Comparison of ENCODE assay signal across 23 mouse cellular contexts in the genomic region with DNA sequence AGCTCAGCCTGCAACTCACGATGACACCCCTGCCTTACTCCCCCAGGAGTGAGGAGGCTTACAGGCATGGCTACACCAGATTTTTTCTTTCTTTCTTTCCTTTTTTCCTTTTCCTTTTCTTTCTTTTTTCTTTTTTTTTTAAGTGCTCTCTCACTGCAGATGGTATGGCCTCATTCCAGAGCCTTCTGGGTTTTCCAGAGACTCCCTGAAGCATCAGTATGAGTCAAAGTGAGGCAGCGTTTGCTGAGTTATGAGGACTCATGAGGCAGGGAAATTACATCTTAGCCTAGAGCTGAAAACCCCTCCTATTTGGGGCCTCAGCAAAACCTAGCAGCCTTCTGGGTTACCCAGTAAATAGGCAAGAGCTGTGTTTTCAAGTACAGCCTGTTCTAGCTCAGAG. TPM values are rescaled to one million over a fixed set of nuclear protein-coding genes. Genes with fewer than 3 reads are reported as not detected.
A peak's percentile ranks its signal among the peaks of the same experiment; 100 is the strongest.
DNase-seq lines count a peak whose midpoint lies in the region; ATAC-seq and TF ChIP-seq lines count a peak whose summit lies in the region.
"Had no signal": no experiment of that assay in that cellular context is flagged by ENCODE, and none has a peak within 500 bp of the region (broad histone marks: within the 10 kb centered on the region; RNA-seq: fewer than 3 reads in every experiment).

No protein-coding gene starts in this region.

- no peak for ATAC-seq in liver, embryonic 13.5 days (ENCODE audit: low read depth)
- ATAC-seq in liver, postnatal 0 days: no peak
- ATAC-seq: midbrain, embryonic 15.5 days had no signal

- no peak overlapping the region for H3K4me3 ChIP-seq in liver, embryonic 13.5 days (replicated peaks)
- no peak overlapping the region for H3K4me3 ChIP-seq in liver, postnatal 0 days (ENCODE audit: low read depth, low read length)
- H3K4me3 ChIP-seq: embryonic facial prominence, embryonic 13.5 days; limb, embryonic 12.5 days; midbrain, embryonic 15.5 days; neural tube, embryonic 15.5 days had no signal

- 47% methylated on average over 2 of the region's 2 CpGs for WGBS in liver, embryonic 13.5 days (ENCODE audit: insufficient replicate concordance)
- WGBS in liver, postnatal 0 days (ENCODE audit: insufficient replicate concordance): 63% methylated on average over 2 of the region's 2 CpGs

- peaks cover 27% of the 10 kb centered on the region for H3K27me3 ChIP-seq in liver, embryonic 13.5 days
- 0 out of 2 replicates have a peak, but pooled peaks cover 2% of the 10 kb centered on the region for H3K27me3 ChIP-seq in liver, postnatal 0 days (ENCODE audit: insufficient read depth, low read length)
- H3K27me3 ChIP-seq: embryonic facial prominence, embryonic 13.5 days; midbrain, embryonic 15.5 days; neural tube, embryonic 15.5 days had no signal

- peak; percentile 43 for DNase-seq in layer of hippocampus, adult 11-12 months (ENCODE audit: low spot score)
- DNase-seq in layer of hippocampus, postnatal 25 days (ENCODE audit: extremely low spot score in 1 of 2, low spot score in 1 of 2): no peak
- DNase-seq in liver, embryonic 13.5 days: no peak
- DNase-seq in liver, postnatal 0 days: no peak
- DNase-seq in MN1 (ENCODE audit: low spot score): peak; percentile 55
- DNase-seq in brain, adult 2 months (ENCODE audit: low read depth, low spot score): peak; percentile 89
- no peak for DNase-seq in heart, postnatal 36 days
- DNase-seq: adrenal gland, postnatal 25 days; kidney, adult 8-10 months; kidney, postnatal 14 days; lung, adult 2 months; lung, postnatal 36 days; thymus, postnatal 36 days had no signal

- peaks cover 60% of the 10 kb centered on the region for H3K4me1 ChIP-seq in liver, embryonic 13.5 days (replicated peaks)
- peaks cover 22% of the 10 kb centered on the region for H3K4me1 ChIP-seq in liver, postnatal 0 days (ENCODE audit: insufficient read depth)
- H3K4me1 ChIP-seq: embryonic facial prominence, embryonic 13.5 days; limb, embryonic 12.5 days; midbrain, embryonic 15.5 days had no signal

- H3K36me3 ChIP-seq in liver, embryonic 13.5 days: no peaks in the 10 kb centered on the region
- no peaks in the 10 kb centered on the region for H3K36me3 ChIP-seq in liver, postnatal 0 days (replicated peaks; ENCODE audit: insufficient read depth, low read length)
- H3K36me3 ChIP-seq: embryonic facial prominence, embryonic 13.5 days; limb, embryonic 12.5 days; midbrain, embryonic 15.5 days; neural tube, embryonic 15.5 days had no signal

- peak overlapping the region; percentile 58 for H3K9ac ChIP-seq in liver, embryonic 13.5 days
- H3K9ac ChIP-seq in liver, postnatal 0 days (replicated peaks): no peak overlapping the region
- H3K9ac ChIP-seq: embryonic facial prominence, embryonic 13.5 days; hindbrain, embryonic 14.5 days; limb, embryonic 12.5 days; midbrain, embryonic 15.5 days; neural tube, embryonic 15.5 days had no signal

- intact Hi-C loops in heart, postnatal 36 days (cut with DNase I): no loop called here

- no peak for TF ChIP-seq CTCF in liver, postnatal 0 days (IDR thresholded peaks at IDR 0.05; ENCODE audit: low read depth)

- no peak for TF ChIP-seq EP300 in liver, postnatal 0 days (IDR thresholded peaks at IDR 0.05; ENCODE audit: low read depth)

- 0 out of 2 replicates have a peak, but pooled peaks cover 1% of the 10 kb centered on the region for H3K9me3 ChIP-seq in liver, embryonic 13.5 days (replicated peaks)
- H3K9me3 ChIP-seq in liver, postnatal 0 days (ENCODE audit: low read length): no peaks in the 10 kb centered on the region
- H3K9me3 ChIP-seq: embryonic facial prominence, embryonic 13.5 days; limb, embryonic 12.5 days; midbrain, embryonic 15.5 days; neural tube, embryonic 15.5 days had no signal

- no peak overlapping the region; the same call in 1 of the 2 replicates for H3K27ac ChIP-seq in liver, embryonic 13.5 days
- no peak overlapping the region for H3K27ac ChIP-seq in liver, postnatal 0 days (ENCODE audit: low read depth)
- H3K27ac ChIP-seq: embryonic facial prominence, embryonic 13.5 days; hindbrain, embryonic 14.5 days; limb, embryonic 12.5 days; midbrain, embryonic 15.5 days; neural tube, embryonic 15.5 days had no signal

- H3K4me2 ChIP-seq in liver, embryonic 13.5 days: no peak overlapping the region
- no peak overlapping the region for H3K4me2 ChIP-seq in liver, postnatal 0 days (ENCODE audit: low read depth, low read length)
- H3K4me2 ChIP-seq: embryonic facial prominence, embryonic 13.5 days; heart, embryonic 11.5 days; hindbrain, embryonic 14.5 days; limb, embryonic 12.5 days; midbrain, embryonic 15.5 days; neural tube, embryonic 15.5 days had no signal

RNA-seq across cellular contexts. Expression of a gene that starts 8.8 kb away (rescaled TPM):
- total RNA-seq in layer of hippocampus, postnatal 25 days (2021): 100 to 1,000 TPM; 442 to 490 TPM
- polyA plus RNA-seq in liver, embryonic 13.5 days (2015; fragmentation: Nextera tagmentation; extraction: Ambion mirVana): 1.5 and 1.7 TPM in 2 replicates
- 1.8 and 2.4 TPM in 2 replicates for polyA plus RNA-seq in liver, postnatal 0 days (2015; fragmentation: Nextera tagmentation; extraction: Ambion mirVana)
- total RNA-seq in heart, postnatal 36 days (2021): under 1 TPM in 1 of 2 experiments, not detected in 1; 0.19 TPM
- total RNA-seq: granulocyte monocyte progenitor cell, adult 5-6 weeks; heart, postnatal 25 days; megakaryocyte-erythroid progenitor cell, adult 5-6 weeks had no signal

RNA-seq across cellular contexts. Expression of a gene that starts 18.4 kb away (rescaled TPM):
- under 1 TPM; 0.31 to 0.81 TPM for total RNA-seq in layer of hippocampus, postnatal 25 days (2021)
- 734 and 914 TPM in 2 replicates for polyA plus RNA-seq in liver, embryonic 13.5 days (2015; fragmentation: Nextera tagmentation; extraction: Ambion mirVana)
- 311 and 329 TPM in 2 replicates for polyA plus RNA-seq in liver, postnatal 0 days (2015; fragmentation: Nextera tagmentation; extraction: Ambion mirVana)
- 1 to 10 TPM; 2.1 to 7.8 TPM for total RNA-seq in heart, postnatal 36 days (2021)
- polyA plus RNA-seq: testis, adult 2 months had no signal

RNA-seq across cellular contexts. Expression of a gene that starts 23.3 kb away (rescaled TPM):
- total RNA-seq in layer of hippocampus, postnatal 25 days (2021): 10 to 100 TPM; 63.7 to 65.3 TPM
- polyA plus RNA-seq in liver, embryonic 13.5 days (2015; fragmentation: Nextera tagmentation; extraction: Ambion mirVana): 388 and 390 TPM in 2 replicates
- 510 and 522 TPM in 2 replicates for polyA plus RNA-seq in liver, postnatal 0 days (2015; fragmentation: Nextera tagmentation; extraction: Ambion mirVana)
- total RNA-seq in heart, postnatal 36 days (2021): 100 to 1,000 TPM; 174 to 183 TPM

RNA-seq across cellular contexts. Expression of a gene that starts 45.7 kb away (rescaled TPM):
- total RNA-seq in layer of hippocampus, postnatal 25 days (2021): 10 to 100 TPM; 69.9 to 74.0 TPM
- polyA plus RNA-seq in liver, embryonic 13.5 days (2015; fragmentation: Nextera tagmentation; extraction: Ambion mirVana): 59.5 and 63.3 TPM in 2 replicates
- polyA plus RNA-seq in liver, postnatal 0 days (2015; fragmentation: Nextera tagmentation; extraction: Ambion mirVana): 156 and 161 TPM in 2 replicates
- 100 to 1,000 TPM; 113 to 122 TPM for total RNA-seq in heart, postnatal 36 days (2021)

Comparison
In these comparisons a context has a peak if more than half of its experiments do, and no peak if none do; other contexts are left out.
1. DNase-seq: peak in layer of hippocampus, adult 11-12 months (single experiment), MN1 (single experiment) and brain, adult 2 months (single experiment); none in layer of hippocampus, postnatal 25 days (0 of 2), liver, embryonic 13.5 days (single experiment), liver, postnatal 0 days (single experiment) and heart, postnatal 36 days (0 of 2).
2. RNA of a gene that starts 8.8 kb away (total RNA-seq): 442 to 490 TPM in layer of hippocampus, postnatal 25 days; 0.19 TPM in heart, postnatal 36 days; every median in the first group is over 100 times any median in the second.